Mouse (Mus musculus): ENCODE data around the gene Zfp248.

GRCm38 (mm10) chr6:118380630-118381029, 74.7 kb downstream of the Zfp248 start:
- TF ChIP-seq CTCF (IDR thresholded peaks at IDR 0.05; ENCODE audit: extremely low read depth, insufficient read depth, insufficient read length, insufficient replicate concordance) (no peak), POLR2A (IDR thresholded peaks at IDR 0.05; ENCODE audit: low read depth, low read length) (no peak)

All from spleen, adult 2 months (tissue).